ENCODE assay signal across 15 mouse cellular contexts in genomic region chr1:131437975-131438374, GRCm38 (mm10).
DNase-seq lines count a peak whose midpoint lies in the region; ATAC-seq and TF ChIP-seq lines count a peak whose summit lies in the region.
"Had no signal": no experiment of that assay in that cellular context is flagged by ENCODE, and none has a peak within 500 bp of the region (broad histone marks: within the 10 kb centered on the region; RNA-seq: fewer than 3 reads in every experiment).

No protein-coding gene starts in this region.

- no peak overlapping the region for H3K4me2 ChIP-seq in forebrain, embryonic 13.5 days
- no peak overlapping the region for H3K4me2 ChIP-seq in forebrain, postnatal 0 days (ENCODE audit: low read depth)
- H3K4me2 ChIP-seq in midbrain, embryonic 16.5 days (ENCODE audit: low read length): no peak overlapping the region
- H3K4me2 ChIP-seq: heart, embryonic 15.5 days; hindbrain, embryonic 13.5 days; midbrain, embryonic 12.5 days had no signal

- peaks cover 11% of the 10 kb centered on the region for H3K4me1 ChIP-seq in forebrain, embryonic 13.5 days
- no peaks in the 10 kb centered on the region for H3K4me1 ChIP-seq in forebrain, postnatal 0 days (ENCODE audit: insufficient read depth)
- H3K4me1 ChIP-seq in midbrain, embryonic 16.5 days (ENCODE audit: control insufficient read depth, insufficient read depth, low read length): peaks cover 11% of the 10 kb centered on the region
- 0 out of 2 replicates have a peak, but pooled peaks cover 3% of the 10 kb centered on the region for H3K4me1 ChIP-seq in midbrain, embryonic 10.5 days
- H3K4me1 ChIP-seq in limb, embryonic 10.5 days: no peaks in the 10 kb centered on the region

- no peak overlapping the region for H3K27ac ChIP-seq in forebrain, embryonic 13.5 days
- no peak overlapping the region for H3K27ac ChIP-seq in forebrain, postnatal 0 days (ENCODE audit: low read depth, low read length)
- peak overlapping the region; percentile 32; the same call in 1 of the 2 replicates for H3K27ac ChIP-seq in midbrain, embryonic 16.5 days (ENCODE audit: low read length)
- H3K27ac ChIP-seq in midbrain, embryonic 10.5 days (replicated peaks): no peak overlapping the region
- no peak overlapping the region for H3K27ac ChIP-seq in limb, embryonic 10.5 days
- H3K27ac ChIP-seq: heart, embryonic 15.5 days; hindbrain, embryonic 13.5 days; midbrain, embryonic 12.5 days had no signal

- TF ChIP-seq CTCF in forebrain, postnatal 0 days (IDR thresholded peaks at IDR 0.05; ENCODE audit: low read depth): no peak

- H3K4me3 ChIP-seq in forebrain, embryonic 13.5 days: no peak overlapping the region
- H3K4me3 ChIP-seq in forebrain, postnatal 0 days (ENCODE audit: low read depth, low read length): no peak overlapping the region
- H3K4me3 ChIP-seq in midbrain, embryonic 16.5 days (ENCODE audit: low read depth, low read length): no peak overlapping the region
- no peak overlapping the region for H3K4me3 ChIP-seq in midbrain, embryonic 10.5 days
- no peak overlapping the region for H3K4me3 ChIP-seq in limb, embryonic 10.5 days
- H3K4me3 ChIP-seq: heart, embryonic 15.5 days; hindbrain, embryonic 13.5 days; midbrain, embryonic 12.5 days had no signal

- no peaks in the 10 kb centered on the region for H3K9me3 ChIP-seq in forebrain, embryonic 13.5 days (replicated peaks)
- no peaks in the 10 kb centered on the region for H3K9me3 ChIP-seq in forebrain, postnatal 0 days (ENCODE audit: low read length)
- H3K9me3 ChIP-seq in midbrain, embryonic 16.5 days (replicated peaks; ENCODE audit: control insufficient read depth, low read length, poor library complexity, severe bottlenecking): no peaks in the 10 kb centered on the region
- no peaks in the 10 kb centered on the region for H3K9me3 ChIP-seq in midbrain, embryonic 10.5 days (replicated peaks)
- H3K9me3 ChIP-seq in limb, embryonic 10.5 days (replicated peaks): no peaks in the 10 kb centered on the region
- H3K9me3 ChIP-seq: heart, embryonic 15.5 days; hindbrain, embryonic 13.5 days; midbrain, embryonic 12.5 days had no signal

- H3K27me3 ChIP-seq in forebrain, embryonic 13.5 days: no peaks in the 10 kb centered on the region
- H3K27me3 ChIP-seq in forebrain, postnatal 0 days (ENCODE audit: insufficient read depth, low read length): no peaks in the 10 kb centered on the region
- no peaks in the 10 kb centered on the region for H3K27me3 ChIP-seq in midbrain, embryonic 16.5 days (ENCODE audit: control insufficient read depth, insufficient read depth, low read depth, low read length)
- no peaks in the 10 kb centered on the region for H3K27me3 ChIP-seq in midbrain, embryonic 10.5 days (ENCODE audit: low read depth, poor library complexity, severe bottlenecking)
- H3K27me3 ChIP-seq in limb, embryonic 10.5 days (ENCODE audit: low read depth, poor library complexity, severe bottlenecking): no peaks in the 10 kb centered on the region
- H3K27me3 ChIP-seq: heart, embryonic 15.5 days; hindbrain, embryonic 13.5 days; midbrain, embryonic 12.5 days had no signal

- 0 out of 2 replicates have a peak, but pooled peaks cover 4% of the 10 kb centered on the region for H3K36me3 ChIP-seq in forebrain, embryonic 13.5 days (ENCODE audit: poor library complexity, severe bottlenecking)
- H3K36me3 ChIP-seq in forebrain, postnatal 0 days (ENCODE audit: insufficient read depth): no peaks in the 10 kb centered on the region
- no peaks in the 10 kb centered on the region for H3K36me3 ChIP-seq in midbrain, embryonic 16.5 days (ENCODE audit: control insufficient read depth, insufficient read depth, low read length)
- no peaks in the 10 kb centered on the region for H3K36me3 ChIP-seq in midbrain, embryonic 10.5 days
- peaks cover 4% of the 10 kb centered on the region for H3K36me3 ChIP-seq in limb, embryonic 10.5 days
- H3K36me3 ChIP-seq: heart, embryonic 15.5 days; hindbrain, embryonic 13.5 days; midbrain, embryonic 12.5 days had no signal

- no peak overlapping the region for H3K9ac ChIP-seq in forebrain, embryonic 13.5 days
- H3K9ac ChIP-seq in forebrain, postnatal 0 days: no peak overlapping the region
- H3K9ac ChIP-seq in midbrain, embryonic 16.5 days (ENCODE audit: low read depth, low read length): no peak overlapping the region
- H3K9ac ChIP-seq: heart, embryonic 15.5 days; hindbrain, embryonic 13.5 days; midbrain, embryonic 12.5 days had no signal

- DNase-seq in forebrain, postnatal 0 days: no peak
- DNase-seq in heart, postnatal 4 days: peak; percentile 16
- no peak for DNase-seq in heart, postnatal 14 days
- no peak for DNase-seq in midbrain, embryonic 10.5 days (ENCODE audit: low spot score)
- no peak for DNase-seq in limb, embryonic 10.5 days (ENCODE audit: low spot score)
- DNase-seq: adrenal gland, postnatal 25 days; lung, postnatal 10 days; right cerebral cortex, adult 18-20 months had no signal

- ATAC-seq in forebrain, embryonic 13.5 days: peak; percentile 50; the same call in 1 of the 2 replicates
- ATAC-seq in forebrain, postnatal 0 days: no peak
- no peak for ATAC-seq in midbrain, embryonic 16.5 days
- ATAC-seq in megakaryocyte progenitor cell, adult 5-6 weeks (replicated peaks; ENCODE audit: poor library complexity): peak; percentile 48
- ATAC-seq: intestine, embryonic 16.5 days had no signal

- intact Hi-C loops in heart, postnatal 14 days (cut with DNase I): no loop called here

Comparison
In these comparisons a context has a peak if more than half of its experiments do, and no peak if none do; other contexts are left out.
1. ATAC-seq: peak in forebrain, embryonic 13.5 days (single experiment) and megakaryocyte progenitor cell, adult 5-6 weeks (single experiment); none in forebrain, postnatal 0 days (single experiment) and midbrain, embryonic 16.5 days (single experiment).